Mouse (Mus musculus): ENCODE measurements around the gene Prss23. TPM values are rescaled to one million over a fixed set of nuclear protein-coding genes. Genes with fewer than 3 reads are reported as not detected.

Prss23 gene
- polyA plus RNA-seq, 1 experiment from 2014 or later: 22.1 TPM

DNA sequence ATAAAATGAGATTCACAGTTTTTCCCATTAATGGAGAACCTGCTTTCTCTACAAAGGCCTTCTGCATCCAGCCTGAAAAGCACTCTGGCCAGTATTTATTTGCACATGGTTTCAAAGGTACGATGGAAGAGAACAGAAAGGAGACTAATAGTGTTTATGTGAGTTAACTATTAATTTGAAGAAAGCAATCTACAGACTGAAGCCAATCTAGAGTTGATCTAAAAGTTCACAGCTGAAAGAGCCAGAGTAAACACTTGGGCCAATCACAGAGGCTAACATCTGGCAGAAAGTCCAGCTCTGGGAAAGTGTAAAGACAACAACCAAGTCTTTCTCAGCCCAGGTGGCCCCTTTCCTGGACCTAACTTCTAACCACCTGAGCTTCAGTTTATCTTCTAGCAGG lies 27.1 kb upstream of the Prss23 start:
- Histone ChIP-seq H3K27me3 (0 out of 2 replicates have a peak, but pooled peaks cover 3% of the 10 kb centered on the region), H3K4me2 (no peak overlapping the region), H3K4me3 (no peak overlapping the region), H3K27ac (no peak overlapping the region), H3K9me3 (no peaks in the 10 kb centered on the region), H3K36me3 (no peaks in the 10 kb centered on the region), H3K9ac (no peak overlapping the region), H3K4me1 (replicated peaks) (0 out of 2 replicates have a peak, but pooled peaks cover 5% of the 10 kb centered on the region)
- no peak for ATAC-seq (ENCODE audit: low FRiP score)
- WGBS: 71% methylated on average over 1 of the region's 1 CpGs

DNA sequence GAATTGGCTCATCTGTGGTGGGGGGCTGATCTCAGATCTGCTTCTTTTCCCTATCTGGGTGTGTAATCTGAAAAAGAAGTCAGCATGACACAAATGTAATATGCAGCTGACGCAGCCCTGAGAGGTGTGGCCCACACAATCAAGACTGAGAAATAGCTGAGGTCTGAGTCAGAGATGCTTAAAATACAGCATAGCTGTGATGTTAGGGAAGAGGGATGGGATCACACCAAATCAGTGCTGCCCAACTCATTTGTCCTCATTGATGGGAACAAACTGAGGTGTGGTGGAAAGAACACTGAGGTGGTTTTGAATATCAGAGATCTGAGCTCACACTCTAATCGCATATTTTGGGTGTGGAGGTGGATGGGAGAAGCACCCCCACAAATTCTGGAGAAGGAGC lies 14.0 kb upstream of the Prss23 start:
- no peaks in the 10 kb centered on the region for H3K36me3 ChIP-seq
- H3K4me2 ChIP-seq: no peak overlapping the region
- no peak overlapping the region for H3K27ac ChIP-seq
- no peak for ATAC-seq (ENCODE audit: low FRiP score)
- H3K9me3 ChIP-seq: no peaks in the 10 kb centered on the region
- no peak overlapping the region for H3K4me3 ChIP-seq
- no peak overlapping the region for H3K9ac ChIP-seq
- no peaks in the 10 kb centered on the region for H3K4me1 ChIP-seq (replicated peaks)
- WGBS: 88% methylated on average over 2 of the region's 2 CpGs
- no peaks in the 10 kb centered on the region for H3K27me3 ChIP-seq

DNA sequence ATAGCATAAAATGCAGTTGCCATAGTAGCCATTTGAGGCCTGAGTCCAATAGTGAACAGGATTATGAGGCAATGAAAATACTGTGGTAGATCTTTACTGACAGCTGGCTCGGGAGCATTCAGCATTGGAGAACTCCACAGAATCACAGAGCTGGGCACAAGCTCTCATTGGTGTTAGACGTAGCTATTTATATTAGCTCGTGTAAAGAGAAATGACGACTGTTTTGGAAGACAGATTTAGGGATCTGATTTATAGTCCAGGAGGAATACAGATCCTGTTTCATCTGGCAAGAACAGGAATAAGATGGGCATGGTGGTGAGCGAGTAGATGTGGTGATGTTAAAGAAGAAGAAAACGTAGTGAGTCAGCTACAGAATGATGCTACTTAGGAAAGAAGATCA lies 12.4 kb upstream of the Prss23 start:
- WGBS: 91% methylated on average over 6 of the region's 6 CpGs
- H3K4me2 ChIP-seq: no peak overlapping the region
- no peak overlapping the region for H3K27ac ChIP-seq
- ATAC-seq (ENCODE audit: low FRiP score): no peak
- H3K4me3 ChIP-seq: no peak overlapping the region
- H3K9ac ChIP-seq: no peak overlapping the region
- H3K36me3 ChIP-seq: no peaks in the 10 kb centered on the region
- no peaks in the 10 kb centered on the region for H3K4me1 ChIP-seq (replicated peaks)
- no peaks in the 10 kb centered on the region for H3K27me3 ChIP-seq
- H3K9me3 ChIP-seq: no peaks in the 10 kb centered on the region

DNA sequence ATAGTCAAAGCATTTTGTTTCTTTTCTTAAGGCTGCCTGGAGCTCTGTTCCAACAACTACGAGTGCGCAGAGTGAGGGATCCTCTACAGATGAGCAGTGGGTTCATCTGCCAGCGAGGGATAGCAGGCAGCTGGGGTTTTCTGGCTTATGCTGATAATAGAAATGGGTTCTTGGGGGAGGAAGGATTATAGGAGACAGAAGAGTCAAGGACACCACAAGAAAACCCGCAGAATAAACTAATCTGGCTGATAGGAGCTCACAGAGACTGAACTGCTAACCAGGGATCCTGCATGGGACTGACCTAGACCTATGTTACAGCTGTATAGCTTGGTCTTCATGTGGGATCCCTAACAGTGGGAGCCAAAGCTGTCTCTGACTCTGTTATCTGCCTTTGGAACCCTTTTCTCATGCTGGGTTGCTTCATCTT lies 456 bp upstream of the Prss23 start:
- Histone ChIP-seq H3K4me2 (no peak overlapping the region), H3K9ac (no peak overlapping the region), H3K4me3 (no peak overlapping the region), H3K27me3 (peaks cover 3% of the 10 kb centered on the region; the same call in 1 of the 2 replicates), H3K27ac (no peak overlapping the region), H3K4me1 (replicated peaks) (no peaks in the 10 kb centered on the region), H3K9me3 (no peaks in the 10 kb centered on the region), H3K36me3 (no peaks in the 10 kb centered on the region)
- ATAC-seq (ENCODE audit: low FRiP score): no peak
- 83% methylated on average over 4 of the region's 4 CpGs for WGBS

DNA sequence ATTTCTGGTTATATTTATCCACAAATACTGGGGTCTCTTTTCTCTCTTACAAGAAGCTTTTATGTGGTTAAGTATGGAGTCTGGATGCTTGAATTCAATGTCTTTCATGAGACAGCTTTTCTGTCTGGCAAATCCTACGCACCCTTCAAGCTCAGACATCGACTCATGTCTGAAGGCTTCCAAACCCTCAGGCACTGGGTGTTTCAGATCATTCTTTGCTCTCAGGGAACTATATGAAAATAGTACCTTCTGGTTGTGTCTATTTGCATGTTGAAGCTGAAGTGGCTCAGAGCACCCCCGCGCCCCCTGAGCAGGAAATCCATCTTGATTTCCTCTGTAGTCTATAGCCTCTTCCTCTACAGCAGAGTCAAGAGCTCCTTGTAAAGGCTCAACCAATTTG lies 3.2 kb downstream of the Prss23 start:
- no peak for ATAC-seq (ENCODE audit: low FRiP score)
- Histone ChIP-seq H3K9me3 (no peaks in the 10 kb centered on the region), H3K9ac (no peak overlapping the region), H3K36me3 (no peaks in the 10 kb centered on the region), H3K4me1 (replicated peaks) (0 out of 2 replicates have a peak, but pooled peaks cover 4% of the 10 kb centered on the region), H3K27me3 (peaks cover 3% of the 10 kb centered on the region; the same call in 1 of the 2 replicates), H3K4me3 (no peak overlapping the region), H3K27ac (no peak overlapping the region), H3K4me2 (no peak overlapping the region)
- WGBS: 92% methylated on average over 4 of the region's 4 CpGs

DNA sequence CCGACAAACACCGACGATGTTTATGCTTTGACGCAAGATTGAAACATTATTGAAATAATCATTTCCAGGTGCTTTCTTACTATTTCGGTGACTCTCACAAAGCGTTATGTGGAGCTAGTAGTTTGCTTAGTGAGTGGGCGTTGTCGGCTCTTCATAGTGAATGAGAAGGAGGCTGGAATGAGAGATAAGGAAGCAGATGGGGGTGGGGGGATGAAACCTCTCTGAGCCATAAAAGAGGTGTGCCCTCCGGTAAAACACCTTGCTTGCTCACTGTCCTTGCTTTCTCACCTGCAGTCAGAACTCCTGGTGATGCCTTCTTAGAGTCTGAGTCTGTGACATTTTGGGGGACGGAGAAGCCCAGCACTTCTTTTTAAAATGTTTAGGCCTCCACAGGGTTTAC lies 4.8 kb downstream of the Prss23 start:
- peaks cover 11% of the 10 kb centered on the region for H3K4me1 ChIP-seq (replicated peaks)
- H3K27me3 ChIP-seq: peaks cover 9% of the 10 kb centered on the region
- no peak overlapping the region for H3K27ac ChIP-seq
- H3K9ac ChIP-seq: no peak overlapping the region
- no peaks in the 10 kb centered on the region for H3K36me3 ChIP-seq
- H3K4me3 ChIP-seq: no peak overlapping the region
- WGBS: 85% methylated on average over 10 of the region's 10 CpGs
- no peaks in the 10 kb centered on the region for H3K9me3 ChIP-seq
- H3K4me2 ChIP-seq: no peak overlapping the region
- no peak for ATAC-seq (ENCODE audit: low FRiP score)

DNA sequence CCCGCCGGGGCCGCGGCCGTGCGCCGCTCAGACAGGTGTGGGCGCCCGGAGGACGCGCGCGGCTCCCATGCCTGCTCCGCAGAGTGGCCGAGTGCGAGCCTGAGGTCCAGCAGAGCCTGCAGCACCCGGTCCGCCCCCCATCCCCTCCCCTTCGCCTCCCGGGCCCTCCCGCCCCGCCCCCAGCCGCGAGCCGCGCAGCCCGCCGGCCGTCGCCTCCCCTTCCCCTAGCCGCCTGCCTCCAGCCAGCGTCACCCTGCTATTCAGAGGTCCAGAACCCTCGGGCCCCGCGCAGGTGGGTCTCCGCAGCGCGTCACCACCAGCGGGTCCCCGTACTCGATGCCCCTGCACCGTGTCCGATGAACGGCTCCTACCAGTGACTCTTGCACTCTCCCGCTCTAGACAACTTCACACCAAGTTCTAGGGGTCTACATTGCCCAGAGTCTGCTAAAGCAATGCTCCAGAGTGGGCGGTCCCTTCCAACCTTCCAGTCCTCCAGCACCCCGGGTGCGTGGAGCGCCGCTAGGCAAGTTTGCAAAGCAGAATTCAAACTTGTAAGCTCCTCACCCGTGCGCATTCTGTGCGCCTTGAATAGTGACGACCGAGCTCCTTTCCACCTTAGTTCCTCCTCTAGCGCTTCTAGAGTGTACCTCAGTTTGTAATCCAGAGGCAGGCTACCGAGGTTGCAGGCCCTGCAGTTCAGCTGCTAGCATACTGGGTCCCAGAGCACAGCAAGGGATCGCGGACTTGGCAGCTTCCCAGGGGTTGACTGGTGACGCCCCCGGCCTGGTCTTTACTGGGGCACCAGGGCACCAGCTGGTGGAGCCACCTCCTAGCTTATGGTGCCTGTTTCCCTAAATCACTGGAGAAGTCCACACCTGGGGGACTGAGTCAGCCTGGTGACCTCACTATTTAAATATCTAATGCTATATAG lies 9.3 kb downstream of the Prss23 start:
- Histone ChIP-seq H3K9me3 (no peaks in the 10 kb centered on the region), H3K36me3 (no peaks in the 10 kb centered on the region), H3K4me2 (peak overlapping the region; percentile 97), H3K27me3 (peaks cover 18% of the 10 kb centered on the region), H3K4me3 (peak overlapping the region; percentile 71), H3K4me1 (replicated peaks) (peaks cover 28% of the 10 kb centered on the region), H3K27ac (no peak overlapping the region), H3K9ac (peak overlapping the region; percentile 81)
- under 1% methylated on average over 43 of the region's 61 CpGs for WGBS
- ATAC-seq (ENCODE audit: low FRiP score): peak; percentile 90

DNA sequence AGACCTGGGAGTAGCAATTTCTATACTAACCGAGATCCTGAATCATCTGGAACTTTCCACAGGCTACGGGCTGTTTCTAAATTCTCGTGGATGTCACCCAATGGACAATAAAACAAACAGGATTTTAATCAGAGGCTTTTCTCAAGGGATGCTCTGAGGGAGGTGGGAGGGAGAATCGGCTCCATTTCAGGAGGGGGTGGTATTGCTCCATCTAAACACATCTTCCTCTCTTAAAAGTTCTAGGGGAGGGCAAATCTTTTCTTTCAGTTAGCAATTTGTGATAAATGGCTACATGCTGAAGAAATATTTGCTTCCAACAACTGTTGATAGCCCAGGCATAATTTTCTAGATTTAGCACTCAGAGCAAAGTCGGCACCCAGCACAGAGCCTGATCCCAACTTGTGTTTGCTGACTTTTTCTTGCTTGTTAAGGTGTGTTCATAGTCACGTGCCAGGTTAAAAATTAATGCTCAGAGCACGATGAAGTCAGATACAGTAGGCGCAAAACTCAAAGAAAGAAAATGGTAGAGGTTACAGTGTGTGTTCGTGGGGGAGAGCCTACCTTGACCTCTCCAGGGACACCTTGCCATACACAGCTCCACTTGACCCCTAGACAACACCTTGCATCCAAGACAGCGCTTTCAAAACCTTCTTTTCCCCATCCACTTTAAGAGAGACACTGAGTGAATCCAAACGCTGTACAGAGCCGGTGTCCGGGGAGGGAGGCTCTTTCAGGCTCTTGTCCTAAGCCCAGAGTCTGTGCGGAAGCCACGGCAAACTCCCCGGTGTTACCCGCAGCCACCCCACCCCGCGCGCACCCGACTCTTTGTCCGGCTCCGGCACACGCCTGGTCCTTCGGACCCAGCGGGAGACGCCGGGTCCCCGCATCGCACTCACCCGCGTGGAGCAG lies 10.2 kb downstream of the Prss23 start:
- H3K4me1 ChIP-seq (replicated peaks): peaks cover 31% of the 10 kb centered on the region
- no peak; the same call in 1 of the 2 replicates for ATAC-seq (ENCODE audit: low FRiP score)

DNA sequence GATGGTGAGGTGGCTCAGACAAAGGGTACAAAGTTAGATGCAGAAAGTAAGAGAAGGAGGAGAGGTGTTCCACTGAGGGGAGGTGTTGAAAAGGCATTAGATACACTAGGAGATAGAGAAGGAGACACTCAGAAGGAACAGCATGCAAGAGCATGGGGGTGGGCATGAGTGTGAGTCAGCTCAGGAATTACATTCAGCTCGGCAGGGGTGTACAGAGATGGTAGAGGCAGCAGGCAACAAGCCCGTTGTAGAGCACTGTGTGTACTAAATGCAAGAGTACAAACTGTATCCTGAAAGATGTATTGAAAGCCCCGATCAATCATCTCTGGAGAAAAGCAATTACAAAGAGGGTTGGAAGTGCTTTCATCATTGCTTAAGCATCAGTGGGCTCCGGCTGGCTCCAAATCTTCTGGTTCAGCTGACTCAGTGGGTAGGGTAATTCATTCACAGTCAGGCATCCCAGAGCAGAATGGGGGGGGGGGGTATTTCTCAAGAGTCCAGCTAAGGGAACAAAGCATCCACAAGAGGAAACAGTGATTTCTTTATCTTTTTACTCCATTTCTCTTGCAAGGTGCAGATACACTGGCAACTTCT lies 15.0 kb downstream of the Prss23 start:
- H3K4me3 ChIP-seq: no peak overlapping the region
- 23% methylated on average over 4 of the region's 4 CpGs for WGBS
- H3K36me3 ChIP-seq: no peaks in the 10 kb centered on the region
- ATAC-seq (ENCODE audit: low FRiP score): peak; percentile 57; the same call in 1 of the 2 replicates
- no peaks in the 10 kb centered on the region for H3K9me3 ChIP-seq
- peaks cover 19% of the 10 kb centered on the region for H3K4me1 ChIP-seq (replicated peaks)
- no peak overlapping the region for H3K4me2 ChIP-seq
- H3K9ac ChIP-seq: no peak overlapping the region
- H3K27me3 ChIP-seq: peaks cover 9% of the 10 kb centered on the region
- H3K27ac ChIP-seq: no peak overlapping the region

More for the DNA sequence above, 10.2 kb downstream of the Prss23 start:
- WGBS: 7% methylated on average over 32 of the region's 32 CpGs
- Histone ChIP-seq H3K4me3 (peak overlapping the region; percentile 71), H3K9ac (peak overlapping the region; percentile 81), H3K27me3 (peaks cover 18% of the 10 kb centered on the region), H3K4me2 (peak overlapping the region; percentile 97), H3K27ac (no peak overlapping the region), H3K9me3 (no peaks in the 10 kb centered on the region), H3K36me3 (no peaks in the 10 kb centered on the region)

DNA sequence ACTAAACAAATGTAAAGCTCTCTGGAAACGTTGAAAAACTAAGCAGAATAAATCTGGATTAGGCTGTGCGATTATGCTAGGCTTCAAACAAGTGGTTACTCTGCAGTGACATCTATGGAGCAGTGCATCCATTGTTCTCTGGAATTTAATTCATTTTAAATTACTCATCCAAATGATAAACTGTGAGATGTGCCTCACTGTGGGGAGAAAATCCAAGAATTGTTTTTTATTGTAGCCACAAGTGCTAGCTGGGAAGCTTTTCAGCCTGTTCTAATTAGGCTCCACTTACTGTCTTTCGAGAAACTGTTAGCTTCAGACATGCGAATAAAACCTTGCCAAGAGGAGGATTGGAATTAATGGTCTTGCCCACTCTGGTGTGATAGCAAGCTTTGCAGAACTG lies 18.3 kb downstream of the Prss23 start:
- Histone ChIP-seq H3K27me3 (no peaks in the 10 kb centered on the region), H3K4me3 (no peak overlapping the region), H3K4me2 (no peak overlapping the region), H3K4me1 (replicated peaks) (peaks cover 3% of the 10 kb centered on the region; the same call in 1 of the 2 replicates), H3K27ac (no peak overlapping the region), H3K36me3 (no peaks in the 10 kb centered on the region), H3K9me3 (no peaks in the 10 kb centered on the region), H3K9ac (no peak overlapping the region)
- no peak for ATAC-seq (ENCODE audit: low FRiP score)
- 70% methylated on average over 4 of the region's 4 CpGs for whole genome bisulfite sequencing

DNA sequence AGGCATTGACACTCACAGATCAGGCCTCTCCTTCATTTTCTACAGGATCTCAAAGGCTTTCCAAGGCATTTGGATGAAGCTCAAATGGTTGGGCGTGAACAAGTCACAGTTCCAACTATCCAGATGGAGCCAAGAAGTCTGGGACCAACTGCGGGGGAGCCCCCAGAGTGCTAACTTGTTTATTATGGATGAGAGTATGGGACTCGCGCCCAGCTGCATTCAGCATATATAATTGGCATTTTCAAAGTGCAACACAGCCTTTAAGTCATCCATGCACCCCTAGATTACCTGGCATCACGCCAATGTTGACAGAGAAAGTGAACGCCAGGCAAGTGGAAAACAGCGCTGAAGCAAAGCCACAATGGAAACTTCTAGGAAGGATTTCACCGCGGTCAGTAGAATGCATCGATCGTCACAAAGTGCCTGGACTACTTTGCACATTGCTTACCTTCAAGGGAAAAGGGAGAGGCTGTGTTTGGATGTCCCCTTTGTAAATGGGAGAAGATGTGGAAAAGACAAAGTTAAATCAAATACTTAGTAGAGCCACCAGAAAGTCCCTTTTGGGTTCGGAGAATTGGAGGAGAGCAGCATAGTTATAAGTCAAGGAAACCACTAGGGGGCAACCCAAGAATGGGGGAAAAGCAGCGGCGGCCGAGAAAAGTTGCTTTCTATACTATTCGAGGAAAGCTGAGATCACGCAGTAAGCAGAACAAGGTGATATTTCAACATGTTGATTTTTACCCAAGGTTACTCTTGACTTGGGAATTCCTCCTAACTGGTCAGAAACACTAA lies 27.3 kb downstream of the Prss23 start:
- peaks cover 15% of the 10 kb centered on the region; the same call in 1 of the 2 replicates for H3K4me1 ChIP-seq (replicated peaks)
- no peak overlapping the region for H3K9ac ChIP-seq
- H3K27me3 ChIP-seq: 0 out of 2 replicates have a peak, but pooled peaks cover 4% of the 10 kb centered on the region
- H3K4me3 ChIP-seq: no peak overlapping the region
- H3K4me2 ChIP-seq: peak overlapping the region; percentile 31
- no peak overlapping the region for H3K27ac ChIP-seq
- no peaks in the 10 kb centered on the region for H3K36me3 ChIP-seq
- 27% methylated on average over 17 of the region's 17 CpGs for WGBS
- ATAC-seq (ENCODE audit: low FRiP score): peak; percentile 84
- H3K9me3 ChIP-seq: no peaks in the 10 kb centered on the region

Data from hindbrain, embryonic 13.5 days (tissue).